Mouse (Mus musculus) spleen, adult 10 weeks (tissue): ENCODE measurements around the gene Hbq1a. TPM values are rescaled to one million over a fixed set of nuclear protein-coding genes. Genes with fewer than 3 reads are reported as not detected.

ENCODE experiments used
- polyA plus RNA-seq: library from polyadenylated mRNA; stranded (reverse); fragments of 350-450 nt; fragmentation: Illumina TruSeq; extraction: RNeasy Lipid Tissue Mini Kit (QIAGEN cat#74804); gene quantifications from one replicate; pipeline ENCODE4 v1.2.3, GENCODE M21; 2015; ENCODE audit warnings: low replicate concordance; ENCODE audit not compliant: insufficient read depth

The Hbq1a gene
- 1.8 TPM for polyA plus RNA-seq

GRCm38 (mm10) chr11:32299865-32300264, at the start of gene Hbq1a:
Hbq1a (plus strand) TSS chr11:32300069.

GRCm38 (mm10) chr11:32267188-32267884, 32.5 kb upstream of the Hbq1a start, which contains the start of gene Nprl3:
Nprl3 (minus strand) TSS chr11:32267707.

GRCm38 (mm10) chr11:32276347-32276746, 23.5 kb upstream of the Hbq1a start, which contains the start of gene Hba-x:
Hba-x (plus strand) TSS chr11:32276400.

GRCm38 (mm10) chr11:32283091-32283777, 16.6 kb upstream of the Hbq1a start, which contains the start of gene Hba-a1:
Hba-a1 (plus strand) TSS chr11:32283511.

GRCm38 (mm10) chr11:32286695-32287492, 13.0 kb upstream of the Hbq1a start, which contains the start of gene Hbq1b:
Hbq1b (plus strand) TSS chr11:32286965.

DNA sequence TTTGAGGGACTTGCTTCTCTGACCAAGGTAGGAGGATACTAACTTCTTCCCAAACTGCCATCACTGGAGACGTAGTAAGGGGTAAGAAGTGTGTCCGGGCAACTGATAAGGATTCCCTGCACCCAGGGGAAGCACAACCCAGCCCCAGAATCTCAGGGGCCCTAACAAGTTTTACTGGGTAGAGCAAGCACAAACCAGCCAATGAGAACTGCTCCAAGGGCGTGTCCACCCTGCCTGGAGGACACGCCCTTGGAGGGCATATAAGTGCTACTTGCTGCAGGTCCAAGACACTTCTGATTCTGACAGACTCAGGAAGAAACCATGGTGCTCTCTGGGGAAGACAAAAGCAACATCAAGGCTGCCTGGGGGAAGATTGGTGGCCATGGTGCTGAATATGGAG, 3.7 kb upstream of the Hbq1a start, which contains the start of gene Hba-a2:
Gene Hba-a2 (plus strand): TSS at position 287 of the 400 bp plus-strand sequence.

GRCm38 (mm10) chr11:32347607-32348432, 48.0 kb downstream of the Hbq1a start, which contains the start of gene Sh3pxd2b:
Sh3pxd2b (plus strand) TSS chr11:32347820.

Other genes with a start within 250 kb of the Hbq1a start
- 46.0 TPM for gene Il9r, start 99.8 kb upstream of the Hbq1a start, polyA plus RNA-seq
- gene Snrnp25, start 94.7 kb upstream of the Hbq1a start, polyA plus RNA-seq = 19.0 TPM
- 2.0 TPM for gene Rhbdf1, start 77.8 kb upstream of the Hbq1a start, polyA plus RNA-seq
- 21.2 TPM for gene Mpg, start 73.6 kb upstream of the Hbq1a start, polyA plus RNA-seq
- gene Nprl3, start 32.4 kb upstream of the Hbq1a start, polyA plus RNA-seq = 33.4 TPM
- gene Hba-x, start 23.7 kb upstream of the Hbq1a start, polyA plus RNA-seq = not detected
- 27,699 TPM for gene Hba-a1, start 16.6 kb upstream of the Hbq1a start, polyA plus RNA-seq
- 6.8 TPM for gene Hbq1b, start 13.1 kb upstream of the Hbq1a start, polyA plus RNA-seq
- gene Hba-a2, start 3.6 kb upstream of the Hbq1a start, polyA plus RNA-seq = 4,687 TPM
- 5.4 TPM for gene Sh3pxd2b, start 47.8 kb downstream of the Hbq1a start, polyA plus RNA-seq
- 5.8 TPM for gene Ubtd2, start 155.3 kb downstream of the Hbq1a start, polyA plus RNA-seq
- gene Efcab9, start 232.0 kb downstream of the Hbq1a start, polyA plus RNA-seq = 2.9 TPM
- 43.9 TPM for gene Stk10, start 233.2 kb downstream of the Hbq1a start, polyA plus RNA-seq